Mouse (Mus musculus) olfactory bulb, adult 2 months (tissue): ENCODE measurements around the gene Col4a3bp.

Source experiments
- CTCF ChIP-seq: fragments of 200-500 bp; IDR thresholded peaks from 2 replicates; pipeline ENCODE4 v1.5.1; 2012; ENCODE audit warnings: low read depth, mild to moderate bottlenecking, low read length, moderate library complexity; ENCODE audit not compliant: insufficient read depth
- POLR2A ChIP-seq: fragments of 200-500 bp; IDR thresholded peaks from 2 replicates; pipeline ENCODE4 v1.6.1; 2012; ENCODE audit warnings: mild to moderate bottlenecking, low read depth, low read length, moderate library complexity; ENCODE audit not compliant: insufficient read depth

- TF ChIP-seq POLR2A: no peak
- no peak for TF ChIP-seq CTCF
These were observed 116.5 kb downstream of the Col4a3bp start for GRCm38 (mm10) chr13:96658936-96659335.
